Mouse (Mus musculus): Measurements from ENCODE around the gene Ugcg.

DNA sequence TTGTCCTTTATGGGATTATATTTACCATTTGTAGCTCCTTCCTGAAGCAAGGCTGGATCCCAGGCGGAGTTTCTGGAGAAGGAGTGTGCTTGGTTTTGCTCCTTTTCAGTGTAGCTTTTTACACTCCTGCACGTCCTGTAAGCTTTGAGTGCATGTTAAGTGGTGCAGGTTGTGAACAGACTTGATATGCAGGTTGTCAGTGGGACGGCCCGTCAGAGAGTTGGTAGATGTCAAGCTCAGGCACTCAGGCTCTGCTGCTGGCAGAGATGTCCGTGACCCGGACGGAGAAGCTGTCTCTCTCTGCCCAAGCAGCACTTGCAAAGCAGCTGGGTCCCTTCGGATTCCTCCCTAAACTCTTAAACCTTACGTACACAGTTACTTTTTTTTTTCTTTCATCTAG, 22.1 kb downstream of the Ugcg start:
- no peak for TF ChIP-seq CTCF (conservative IDR thresholded peaks at IDR 0.05; ENCODE audit: low read length)
- TF ChIP-seq POU5F1 (IDR thresholded peaks at IDR 0.05; ENCODE audit: borderline replicate concordance, low read length), result no peak

Measured in E14TG2a.4 (cell line).